Mouse (Mus musculus): ENCODE data around the gene Kdm5b. TPM values are rescaled to one million over a fixed set of nuclear protein-coding genes. Genes with fewer than 3 reads are reported as not detected.

Kdm5b gene
- polyA plus RNA-seq, 1 experiment: 8.9 TPM

GRCm38 (mm10) chr1:134560396-134560795 is 425 bp downstream of the Kdm5b start:
- Histone ChIP-seq H3K4me1 (ENCODE audit: control insufficient read depth, insufficient read depth, insufficient read length, low read length) (peaks cover 8% of the 10 kb centered on the region; the same call in 1 of the 2 replicates), H3K4me3 (ENCODE audit: insufficient read depth, low read depth, low read length) (peak overlapping the region; percentile 91), H3K27ac (replicated peaks; ENCODE audit: low read depth, low read length) (peak overlapping the region; percentile 53)

GRCm38 (mm10) chr1:134560801-134561769 is 1.1 kb downstream of the Kdm5b start:
- Histone ChIP-seq H3K4me1 (ENCODE audit: control insufficient read depth, insufficient read depth, insufficient read length, low read length) (peaks cover 4% of the 10 kb centered on the region; the same call in 1 of the 2 replicates), H3K27ac (replicated peaks; ENCODE audit: low read depth, low read length) (no peak overlapping the region), H3K4me3 (ENCODE audit: insufficient read depth, low read depth, low read length) (peak overlapping the region; percentile 91)

GRCm38 (mm10) chr1:134561770-134562143 is 1.8 kb downstream of the Kdm5b start:
- H3K4me1 ChIP-seq (ENCODE audit: control insufficient read depth, insufficient read depth, insufficient read length, low read length): 0 out of 2 replicates have a peak, but pooled peaks cover 3% of the 10 kb centered on the region
- H3K27ac ChIP-seq (replicated peaks; ENCODE audit: low read depth, low read length): no peak overlapping the region
- H3K4me3 ChIP-seq (ENCODE audit: insufficient read depth, low read depth, low read length): peak overlapping the region; percentile 54

- Histone ChIP-seq H3K27ac (replicated peaks; ENCODE audit: low read depth, low read length) (no peak overlapping the region), H3K4me1 (ENCODE audit: control insufficient read depth, insufficient read depth, insufficient read length, low read length) (peaks cover 3% of the 10 kb centered on the region; the same call in 1 of the 2 replicates), H3K4me3 (ENCODE audit: insufficient read depth, low read depth, low read length) (no peak overlapping the region)
Observed at GRCm38 (mm10) chr1:134562457-134562856, 2.5 kb downstream of the Kdm5b start.

- Histone ChIP-seq H3K4me3 (ENCODE audit: insufficient read depth, low read depth, low read length) (no peak overlapping the region), H3K4me1 (ENCODE audit: control insufficient read depth, insufficient read depth, insufficient read length, low read length) (peaks cover 3% of the 10 kb centered on the region; the same call in 1 of the 2 replicates)
Observed at GRCm38 (mm10) chr1:134563726-134564125, 3.8 kb downstream of the Kdm5b start.

GRCm38 (mm10) chr1:134567511-134567910 is 7.5 kb downstream of the Kdm5b start:
- Histone ChIP-seq H3K4me1 (ENCODE audit: control insufficient read depth, insufficient read depth, insufficient read length, low read length) (peaks cover 6% of the 10 kb centered on the region; the same call in 1 of the 2 replicates), H3K4me3 (ENCODE audit: insufficient read depth, low read depth, low read length) (no peak overlapping the region), H3K27ac (replicated peaks; ENCODE audit: low read depth, low read length) (no peak overlapping the region)

More at GRCm38 (mm10) chr1:134563726-134564125, 3.8 kb downstream of the Kdm5b start:
- H3K27ac ChIP-seq (replicated peaks; ENCODE audit: low read depth, low read length): no peak overlapping the region

GRCm38 (mm10) chr1:134570171-134570570 is 10.2 kb downstream of the Kdm5b start:
- H3K27ac ChIP-seq (replicated peaks; ENCODE audit: low read depth, low read length): no peak overlapping the region
- no peak overlapping the region for H3K4me3 ChIP-seq (ENCODE audit: insufficient read depth, low read depth, low read length)
- peaks cover 4% of the 10 kb centered on the region; the same call in 1 of the 2 replicates for H3K4me1 ChIP-seq (ENCODE audit: control insufficient read depth, insufficient read depth, insufficient read length, low read length)

- peaks cover 4% of the 10 kb centered on the region; the same call in 1 of the 2 replicates for H3K4me1 ChIP-seq (ENCODE audit: control insufficient read depth, insufficient read depth, insufficient read length, low read length)
- no peak overlapping the region for H3K4me3 ChIP-seq (ENCODE audit: insufficient read depth, low read depth, low read length)
- no peak overlapping the region for H3K27ac ChIP-seq (replicated peaks; ENCODE audit: low read depth, low read length)
Observed at GRCm38 (mm10) chr1:134570631-134571030, 10.7 kb downstream of the Kdm5b start.

- Histone ChIP-seq H3K4me1 (ENCODE audit: control insufficient read depth, insufficient read depth, insufficient read length, low read length) (peaks cover 7% of the 10 kb centered on the region), H3K27ac (replicated peaks; ENCODE audit: low read depth, low read length) (no peak overlapping the region), H3K4me3 (ENCODE audit: insufficient read depth, low read depth, low read length) (no peak overlapping the region)
Observed at GRCm38 (mm10) chr1:134573300-134573931, 13.4 kb downstream of the Kdm5b start.

- no peak overlapping the region for H3K4me3 ChIP-seq (ENCODE audit: insufficient read depth, low read depth, low read length)
- no peak overlapping the region for H3K27ac ChIP-seq (replicated peaks; ENCODE audit: low read depth, low read length)
- peaks cover 7% of the 10 kb centered on the region for H3K4me1 ChIP-seq (ENCODE audit: control insufficient read depth, insufficient read depth, insufficient read length, low read length)
Observed at GRCm38 (mm10) chr1:134573932-134574315, 14.0 kb downstream of the Kdm5b start.

GRCm38 (mm10) chr1:134577384-134578120 is 17.6 kb downstream of the Kdm5b start:
- H3K27ac ChIP-seq (replicated peaks; ENCODE audit: low read depth, low read length): no peak overlapping the region
- peaks cover 3% of the 10 kb centered on the region; the same call in 1 of the 2 replicates for H3K4me1 ChIP-seq (ENCODE audit: control insufficient read depth, insufficient read depth, insufficient read length, low read length)
- no peak overlapping the region for H3K4me3 ChIP-seq (ENCODE audit: insufficient read depth, low read depth, low read length)

- Histone ChIP-seq H3K27ac (replicated peaks; ENCODE audit: low read depth, low read length) (no peak overlapping the region), H3K4me1 (ENCODE audit: control insufficient read depth, insufficient read depth, insufficient read length, low read length) (peaks cover 3% of the 10 kb centered on the region; the same call in 1 of the 2 replicates), H3K4me3 (ENCODE audit: insufficient read depth, low read depth, low read length) (no peak overlapping the region)
Observed at GRCm38 (mm10) chr1:134580796-134581195, 20.8 kb downstream of the Kdm5b start.

GRCm38 (mm10) chr1:134583560-134583959 is 23.6 kb downstream of the Kdm5b start:
- H3K4me3 ChIP-seq (ENCODE audit: insufficient read depth, low read depth, low read length): no peak overlapping the region
- no peaks in the 10 kb centered on the region; the same call in 1 of the 2 replicates for H3K4me1 ChIP-seq (ENCODE audit: control insufficient read depth, insufficient read depth, insufficient read length, low read length)
- H3K27ac ChIP-seq (replicated peaks; ENCODE audit: low read depth, low read length): no peak overlapping the region

GRCm38 (mm10) chr1:134589676-134590075 is 29.7 kb downstream of the Kdm5b start:
- Histone ChIP-seq H3K4me1 (ENCODE audit: control insufficient read depth, insufficient read depth, insufficient read length, low read length) (no peaks in the 10 kb centered on the region), H3K27ac (replicated peaks; ENCODE audit: low read depth, low read length) (no peak overlapping the region), H3K4me3 (ENCODE audit: insufficient read depth, low read depth, low read length) (no peak overlapping the region)

- no peaks in the 10 kb centered on the region for H3K4me1 ChIP-seq (ENCODE audit: control insufficient read depth, insufficient read depth, insufficient read length, low read length)
- no peak overlapping the region for H3K27ac ChIP-seq (replicated peaks; ENCODE audit: low read depth, low read length)
- H3K4me3 ChIP-seq (ENCODE audit: insufficient read depth, low read depth, low read length): no peak overlapping the region
Observed at GRCm38 (mm10) chr1:134591773-134592172, 31.8 kb downstream of the Kdm5b start.
